ENCODE assay signal across 18 mouse cellular contexts in the genomic region with DNA sequence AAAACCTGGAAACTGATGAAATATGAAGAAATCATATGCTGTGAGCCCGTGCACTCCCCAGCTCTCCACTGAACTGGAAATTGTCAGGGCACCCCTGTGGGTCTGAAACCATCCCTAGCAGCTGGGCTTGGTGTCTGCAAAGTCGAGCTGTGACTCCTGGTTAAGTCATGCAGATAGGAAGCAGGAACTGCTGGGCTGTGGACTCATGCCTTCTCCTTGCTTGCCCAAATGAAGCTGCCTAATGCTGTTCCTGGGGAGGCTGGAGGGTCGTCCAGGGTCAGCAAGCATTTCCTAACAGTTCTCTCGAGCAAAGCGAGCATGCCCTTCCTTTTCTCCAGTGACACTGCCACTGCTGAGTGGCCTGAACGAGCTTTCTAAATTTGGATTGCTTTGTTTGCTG.
A peak's percentile ranks its signal among the peaks of the same experiment; 100 is the strongest.
DNase-seq lines count a peak whose midpoint lies in the region; ATAC-seq and TF ChIP-seq lines count a peak whose summit lies in the region.
"Had no signal": no experiment of that assay in that cellular context is flagged by ENCODE, and none has a peak within 500 bp of the region (broad histone marks: within the 10 kb centered on the region; RNA-seq: fewer than 3 reads in every experiment).

No protein-coding gene starts in this region.

- no peak for TF ChIP-seq CTCF in kidney, adult 2 months (conservative IDR thresholded peaks at IDR 0.05; ENCODE audit: insufficient read depth, insufficient read length, low read depth, low read length)
- TF ChIP-seq CTCF in gastrocnemius, adult 2 months (IDR thresholded peaks at IDR 0.05), result no peak

- TF ChIP-seq POLR2A in kidney, adult 2 months (IDR thresholded peaks at IDR 0.05; ENCODE audit: low read depth, low read length), result no peak

- DNase-seq in heart, postnatal 36 days, result no peak
- peak; percentile 1 for DNase-seq in kidney, adult 2 months
- DNase-seq in kidney, adult 18-20 months, result no peak
- DNase-seq in embryo, embryonic 11 days, result peak; percentile 14
- peak; percentile 7 for DNase-seq in kidney, postnatal 14 days
- no peak for DNase-seq in right cerebral cortex, adult 2 months (ENCODE audit: low spot score in 2 of 2)
- DNase-seq in gastrocnemius, adult 2 months, result no peak
- DNase-seq: adrenal gland, postnatal 36 days; B cell, adult 2 months; cerebellum, adult 8-10 months; liver; liver, postnatal 0 days; lung, postnatal 14 days; thymus, postnatal 25 days had no signal

- intact Hi-C loops in heart, postnatal 36 days (cut with DNase I), result no loop called here
- intact Hi-C loops in gastrocnemius, adult 2 months (cut with DNase I), result no loop called here

- no peaks in the 10 kb centered on the region for H3K27me3 ChIP-seq in heart, embryonic 13.5 days (replicated peaks)
- no peaks in the 10 kb centered on the region for H3K27me3 ChIP-seq in kidney, adult 2 months (replicated peaks; ENCODE audit: control insufficient read depth, insufficient read depth, low read length)
- H3K27me3 ChIP-seq: forebrain, embryonic 12.5 days; megakaryocyte, embryonic 14.5 days; neural tube, embryonic 12.5 days had no signal

- no peak overlapping the region for H3K27ac ChIP-seq in heart, embryonic 13.5 days (replicated peaks)
- H3K27ac ChIP-seq in kidney, adult 2 months (ENCODE audit: insufficient read depth, low read depth, low read length), result no peak overlapping the region
- H3K27ac ChIP-seq in gastrocnemius, adult 2 months, result no peak overlapping the region
- H3K27ac ChIP-seq: forebrain, embryonic 12.5 days; neural tube, embryonic 12.5 days had no signal

- H3K4me2 ChIP-seq in heart, embryonic 13.5 days, result peak overlapping the region; percentile 8; the same call in 1 of the 2 replicates
- H3K4me2 ChIP-seq: forebrain, embryonic 12.5 days; neural tube, embryonic 12.5 days had no signal

- peaks cover 9% of the 10 kb centered on the region; the same call in 1 of the 2 replicates for H3K4me1 ChIP-seq in heart, embryonic 13.5 days
- no peaks in the 10 kb centered on the region for H3K4me1 ChIP-seq in kidney, adult 2 months (ENCODE audit: control insufficient read depth, insufficient read depth, low read length)
- H3K4me1 ChIP-seq: forebrain, embryonic 12.5 days; megakaryocyte, embryonic 14.5 days; neural tube, embryonic 12.5 days had no signal

- no peak overlapping the region for H3K4me3 ChIP-seq in heart, embryonic 13.5 days
- no peak overlapping the region for H3K4me3 ChIP-seq in kidney, adult 2 months (ENCODE audit: insufficient read depth, low read depth, low read length)
- H3K4me3 ChIP-seq in gastrocnemius, adult 2 months, result no peak overlapping the region
- H3K4me3 ChIP-seq: forebrain, embryonic 12.5 days; megakaryocyte, embryonic 14.5 days; neural tube, embryonic 12.5 days had no signal

- H3K36me3 ChIP-seq in heart, embryonic 13.5 days, result no peaks in the 10 kb centered on the region
- H3K36me3 ChIP-seq in kidney, adult 2 months (ENCODE audit: control insufficient read depth, insufficient read depth, low read length), result no peaks in the 10 kb centered on the region
- H3K36me3 ChIP-seq: forebrain, embryonic 12.5 days; neural tube, embryonic 12.5 days had no signal

- no peak overlapping the region for H3K9ac ChIP-seq in heart, embryonic 13.5 days
- H3K9ac ChIP-seq: forebrain, embryonic 12.5 days; liver, postnatal 0 days; neural tube, embryonic 12.5 days had no signal

- ATAC-seq in heart, embryonic 13.5 days (ENCODE audit: extremely low read depth, insufficient number of reproducible peaks, low FRiP score, low TSS enrichment), result no peak
- ATAC-seq: liver, postnatal 0 days had no signal

- H3K9me3 ChIP-seq in heart, embryonic 13.5 days, result no peaks in the 10 kb centered on the region
- H3K9me3 ChIP-seq: forebrain, embryonic 12.5 days; megakaryocyte, embryonic 14.5 days; neural tube, embryonic 12.5 days had no signal

- 18% methylated on average over 6 of the region's 6 CpGs for WGBS in heart, embryonic 13.5 days
- 23% methylated on average over 6 of the region's 6 CpGs for WGBS in kidney, adult 2 months

Comparison
In these comparisons a context has a peak if more than half of its experiments do, and no peak if none do; other contexts are left out.
1. DNase-seq: peak in kidney, adult 2 months (single experiment), embryo, embryonic 11 days (single experiment) and kidney, postnatal 14 days (single experiment); none in heart, postnatal 36 days (0 of 2), kidney, adult 18-20 months (single experiment), right cerebral cortex, adult 2 months (0 of 2) and gastrocnemius, adult 2 months (single experiment).